Mouse (Mus musculus): ENCODE measurements around the gene Gm17359. TPM values are rescaled to one million over a fixed set of nuclear protein-coding genes. Genes with fewer than 3 reads are reported as not detected.

Gm17359 gene
- polyA plus RNA-seq, 1 experiment from 2014 or later: not detected

GRCm38 (mm10) chr3:79373930-79374329 is 37.5 kb downstream of the Gm17359 start:
- Histone ChIP-seq H3K27me3 (ENCODE audit: control insufficient read depth, insufficient read depth, low read length) (no peaks in the 10 kb centered on the region), H3K9ac (no peak overlapping the region), H3K27ac (no peak overlapping the region), H3K4me2 (replicated peaks) (no peak overlapping the region), H3K9me3 (ENCODE audit: control insufficient read depth, low read length) (no peaks in the 10 kb centered on the region), H3K4me3 (replicated peaks; ENCODE audit: low read length) (no peak overlapping the region), H3K36me3 (replicated peaks; ENCODE audit: control insufficient read depth, insufficient read depth) (no peaks in the 10 kb centered on the region), H3K4me1 (replicated peaks; ENCODE audit: control insufficient read depth, insufficient read depth, low read length) (no peaks in the 10 kb centered on the region)
- no peak for DNase-seq (ENCODE audit: low spot score)
- WGBS: 59% methylated on average over 3 of the region's 3 CpGs
- no peak for ATAC-seq (ENCODE audit: low FRiP score)

DNA sequence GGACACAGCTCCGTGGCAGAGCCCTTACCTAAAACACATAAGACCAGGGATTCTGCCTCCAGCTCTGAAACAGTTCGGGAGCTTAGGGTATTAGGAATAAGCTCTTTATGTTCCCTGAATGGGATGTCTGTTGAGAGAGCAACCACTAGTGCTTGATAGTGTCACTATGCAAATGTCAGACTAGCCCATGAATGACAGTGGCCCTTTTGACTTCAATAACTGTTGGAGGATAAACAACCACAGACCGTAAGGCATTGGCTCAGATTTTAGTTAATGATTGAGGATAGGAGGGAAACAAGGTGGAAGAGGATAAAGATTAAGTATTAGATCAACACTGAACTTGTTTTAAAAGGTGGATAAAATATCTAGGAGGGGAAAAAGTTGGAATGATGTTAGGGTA is 41.6 kb downstream of the Gm17359 start:
- ATAC-seq (ENCODE audit: low FRiP score) (no peak), DNase-seq (ENCODE audit: low spot score) (no peak)
- H3K4me3 ChIP-seq (replicated peaks; ENCODE audit: low read length): no peak overlapping the region
- H3K36me3 ChIP-seq (replicated peaks; ENCODE audit: control insufficient read depth, insufficient read depth): no peaks in the 10 kb centered on the region
- no peak overlapping the region for H3K9ac ChIP-seq
- no peaks in the 10 kb centered on the region for H3K4me1 ChIP-seq (replicated peaks; ENCODE audit: control insufficient read depth, insufficient read depth, low read length)
- H3K4me2 ChIP-seq (replicated peaks): no peak overlapping the region
- H3K27ac ChIP-seq: no peak overlapping the region
- 33% methylated on average over 3 of the region's 3 CpGs for WGBS
- no peaks in the 10 kb centered on the region for H3K27me3 ChIP-seq (ENCODE audit: control insufficient read depth, insufficient read depth, low read length)
- H3K9me3 ChIP-seq (ENCODE audit: control insufficient read depth, low read length): no peaks in the 10 kb centered on the region

DNA sequence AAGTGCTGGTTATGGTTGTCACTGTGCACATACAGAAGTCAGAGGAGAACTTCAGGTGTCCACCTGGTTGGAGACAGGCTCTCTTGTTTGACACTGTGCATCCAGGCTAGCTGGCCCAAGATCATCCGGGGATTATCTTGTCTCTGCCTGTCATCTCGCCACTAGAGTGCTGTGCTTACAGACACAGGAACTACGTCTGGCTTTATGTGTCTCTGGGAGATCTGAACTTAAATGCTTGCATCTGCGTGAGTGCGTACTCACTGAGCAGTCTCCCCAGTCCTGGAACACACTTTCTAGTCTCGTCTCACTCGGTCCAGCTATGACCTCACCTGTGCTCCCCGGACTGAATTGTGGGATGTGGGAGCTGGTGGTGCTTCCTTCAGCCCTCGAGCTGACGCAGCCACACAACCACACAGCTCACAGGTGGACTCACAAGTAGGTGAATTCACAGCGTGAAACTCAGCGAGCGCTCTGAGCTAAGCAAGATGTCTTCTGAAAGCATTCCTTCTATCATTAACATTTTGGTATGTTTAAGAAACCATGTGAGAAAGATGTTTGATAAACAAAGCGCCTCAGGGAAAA is 42.9 kb downstream of the Gm17359 start:
- no peak overlapping the region for H3K27ac ChIP-seq
- no peaks in the 10 kb centered on the region for H3K4me1 ChIP-seq (replicated peaks; ENCODE audit: control insufficient read depth, insufficient read depth, low read length)
- WGBS: 89% methylated on average over 14 of the region's 14 CpGs
- no peak overlapping the region for H3K4me3 ChIP-seq (replicated peaks; ENCODE audit: low read length)
- H3K27me3 ChIP-seq (ENCODE audit: control insufficient read depth, insufficient read depth, low read length): no peaks in the 10 kb centered on the region
- ATAC-seq (ENCODE audit: low FRiP score) (no peak), DNase-seq (ENCODE audit: low spot score) (no peak)
- H3K36me3 ChIP-seq (replicated peaks; ENCODE audit: control insufficient read depth, insufficient read depth): no peaks in the 10 kb centered on the region
- H3K9ac ChIP-seq: no peak overlapping the region
- no peaks in the 10 kb centered on the region for H3K9me3 ChIP-seq (ENCODE audit: control insufficient read depth, low read length)
- H3K4me2 ChIP-seq (replicated peaks): no peak overlapping the region

DNA sequence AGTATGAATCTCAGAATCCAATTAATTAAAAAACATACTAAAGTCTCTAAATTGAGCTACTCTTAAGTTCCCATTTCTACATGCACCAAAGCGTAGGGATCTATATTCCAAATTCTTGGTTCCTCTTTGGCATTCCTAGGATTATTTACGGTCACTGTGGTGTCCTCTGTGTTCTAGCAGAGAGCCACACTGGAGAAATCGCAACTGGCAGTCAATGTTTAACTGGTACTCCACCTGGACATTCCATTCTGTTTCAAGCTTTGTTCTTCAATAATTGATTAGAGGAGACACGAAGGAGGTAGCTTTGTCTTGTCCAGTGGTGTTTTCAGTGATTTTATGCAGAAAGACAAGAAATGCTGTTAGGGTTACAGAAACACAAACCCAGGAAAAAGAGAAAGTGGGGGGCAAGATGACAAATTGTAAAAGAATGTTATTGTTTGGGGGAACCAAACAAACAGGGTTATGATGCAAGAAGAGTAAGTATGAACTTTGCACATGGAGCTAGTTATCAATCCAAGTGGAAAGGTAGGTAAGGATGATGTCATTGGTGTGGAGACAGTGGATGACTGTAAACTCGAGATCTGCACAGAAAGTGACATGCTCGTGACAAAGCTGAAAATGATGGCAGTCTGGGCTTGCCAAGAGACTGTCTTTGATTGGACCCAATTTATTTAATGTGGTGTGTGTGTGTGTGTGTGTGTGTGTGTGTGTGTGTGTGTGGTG is 43.6 kb downstream of the Gm17359 start:
- Histone ChIP-seq H3K4me1 (replicated peaks; ENCODE audit: control insufficient read depth, insufficient read depth, low read length) (no peaks in the 10 kb centered on the region), H3K9me3 (ENCODE audit: control insufficient read depth, low read length) (no peaks in the 10 kb centered on the region), H3K36me3 (replicated peaks; ENCODE audit: control insufficient read depth, insufficient read depth) (no peaks in the 10 kb centered on the region), H3K4me3 (replicated peaks; ENCODE audit: low read length) (no peak overlapping the region), H3K27ac (no peak overlapping the region), H3K9ac (no peak overlapping the region), H3K27me3 (ENCODE audit: control insufficient read depth, insufficient read depth, low read length) (no peaks in the 10 kb centered on the region), H3K4me2 (replicated peaks) (no peak overlapping the region)
- DNase-seq (ENCODE audit: low spot score) (no peak), ATAC-seq (ENCODE audit: low FRiP score) (no peak)
- WGBS: 74% methylated on average over 6 of the region's 6 CpGs

DNA sequence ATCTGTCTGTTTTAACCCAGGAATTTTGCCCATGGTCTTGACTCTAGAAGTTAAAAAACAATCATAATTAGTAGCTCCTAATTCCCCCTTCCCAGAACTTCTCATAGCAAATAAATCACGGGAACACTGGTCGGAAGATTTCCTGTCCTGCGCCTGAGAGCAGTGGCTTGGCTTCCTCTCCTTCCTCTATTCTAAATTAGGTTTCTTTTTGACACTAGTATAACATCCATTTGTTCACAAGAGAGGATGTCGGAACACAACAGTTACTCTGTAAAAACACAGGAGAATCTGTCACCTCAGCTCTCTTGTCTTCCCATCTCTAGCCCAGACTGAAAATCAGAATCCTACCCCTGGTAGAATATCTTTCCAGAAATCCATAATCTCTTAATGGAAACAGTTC is 44.9 kb downstream of the Gm17359 start:
- 86% methylated on average over 4 of the region's 4 CpGs for WGBS
- no peak for ATAC-seq (ENCODE audit: low FRiP score)
- no peaks in the 10 kb centered on the region for H3K9me3 ChIP-seq (ENCODE audit: control insufficient read depth, low read length)

GRCm38 (mm10) chr3:79385434-79386029 is 49.1 kb downstream of the Gm17359 start:
- H3K4me2 ChIP-seq (replicated peaks): no peak overlapping the region
- H3K4me3 ChIP-seq (replicated peaks; ENCODE audit: low read length): no peak overlapping the region
- DNase-seq (ENCODE audit: low spot score) (no peak), ATAC-seq (ENCODE audit: low FRiP score) (no peak)
- H3K27ac ChIP-seq: no peak overlapping the region
- WGBS: 20% methylated on average over 8 of the region's 8 CpGs
- no peaks in the 10 kb centered on the region for H3K27me3 ChIP-seq (ENCODE audit: control insufficient read depth, insufficient read depth, low read length)
- H3K9ac ChIP-seq: no peak overlapping the region
- no peaks in the 10 kb centered on the region for H3K9me3 ChIP-seq (ENCODE audit: control insufficient read depth, low read length)
- H3K4me1 ChIP-seq (replicated peaks; ENCODE audit: control insufficient read depth, insufficient read depth, low read length): no peaks in the 10 kb centered on the region
- H3K36me3 ChIP-seq (replicated peaks; ENCODE audit: control insufficient read depth, insufficient read depth): no peaks in the 10 kb centered on the region

More for the DNA sequence above, 44.9 kb downstream of the Gm17359 start:
- Histone ChIP-seq H3K4me1 (replicated peaks; ENCODE audit: control insufficient read depth, insufficient read depth, low read length) (no peaks in the 10 kb centered on the region), H3K27ac (no peak overlapping the region), H3K36me3 (replicated peaks; ENCODE audit: control insufficient read depth, insufficient read depth) (no peaks in the 10 kb centered on the region), H3K4me3 (replicated peaks; ENCODE audit: low read length) (no peak overlapping the region), H3K27me3 (ENCODE audit: control insufficient read depth, insufficient read depth, low read length) (no peaks in the 10 kb centered on the region), H3K4me2 (replicated peaks) (no peak overlapping the region), H3K9ac (no peak overlapping the region)
- DNase-seq (ENCODE audit: low spot score): no peak

DNA sequence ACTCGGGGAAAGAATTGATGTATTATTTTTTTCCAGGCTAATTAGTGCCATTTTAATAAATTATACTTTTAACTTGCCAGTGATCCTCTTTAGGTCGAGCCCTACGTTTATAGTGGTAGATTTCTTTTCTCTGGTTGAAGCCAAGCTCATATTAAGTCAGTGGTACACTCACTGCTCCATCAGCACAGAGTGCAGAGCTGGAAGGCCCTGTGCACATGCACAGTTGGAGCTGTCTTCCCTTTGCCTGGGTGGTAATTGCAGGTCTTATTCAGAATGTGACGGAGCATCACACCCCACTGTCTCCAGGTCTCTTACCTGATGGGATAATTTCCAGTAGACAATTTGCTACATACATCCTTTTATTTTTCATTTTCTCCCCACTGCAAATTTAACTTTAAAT is 52.6 kb downstream of the Gm17359 start:
- Histone ChIP-seq H3K36me3 (replicated peaks; ENCODE audit: control insufficient read depth, insufficient read depth) (no peaks in the 10 kb centered on the region), H3K4me3 (replicated peaks; ENCODE audit: low read length) (no peak overlapping the region), H3K9ac (no peak overlapping the region), H3K27ac (no peak overlapping the region), H3K4me2 (replicated peaks) (no peak overlapping the region), H3K9me3 (ENCODE audit: control insufficient read depth, low read length) (0 out of 2 replicates have a peak, but pooled peaks cover 12% of the 10 kb centered on the region), H3K27me3 (ENCODE audit: control insufficient read depth, insufficient read depth, low read length) (no peaks in the 10 kb centered on the region), H3K4me1 (replicated peaks; ENCODE audit: control insufficient read depth, insufficient read depth, low read length) (no peaks in the 10 kb centered on the region)
- DNase-seq (ENCODE audit: low spot score) (no peak), ATAC-seq (ENCODE audit: low FRiP score) (no peak)
- WGBS: 68% methylated on average over 4 of the region's 4 CpGs

DNA sequence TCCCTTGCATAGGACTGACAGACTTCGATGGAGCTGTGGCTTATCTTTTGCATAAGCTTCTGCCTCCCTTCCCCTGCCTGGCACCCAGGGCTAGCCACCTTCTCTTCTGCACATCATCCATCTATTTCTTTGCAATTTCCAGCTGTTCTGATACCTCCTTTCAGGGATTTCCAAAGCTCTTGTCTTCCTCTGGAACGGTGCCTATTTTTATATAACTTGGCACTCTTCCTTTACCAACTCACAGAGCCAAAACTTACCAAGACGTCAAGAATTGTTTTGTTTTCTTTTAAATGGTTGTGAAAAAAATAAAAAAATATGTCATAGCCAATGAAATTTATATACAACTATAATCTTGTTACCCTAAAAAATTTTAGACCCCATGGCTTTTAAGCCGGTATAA is 64.1 kb downstream of the Gm17359 start:
- no peak overlapping the region for H3K4me2 ChIP-seq (replicated peaks)
- H3K9me3 ChIP-seq (ENCODE audit: control insufficient read depth, low read length): no peaks in the 10 kb centered on the region
- DNase-seq (ENCODE audit: low spot score) (no peak), ATAC-seq (ENCODE audit: low FRiP score) (no peak)
- H3K27me3 ChIP-seq (ENCODE audit: control insufficient read depth, insufficient read depth, low read length): no peaks in the 10 kb centered on the region
- H3K4me3 ChIP-seq (replicated peaks; ENCODE audit: low read length): no peak overlapping the region
- no peak overlapping the region for H3K27ac ChIP-seq
- H3K36me3 ChIP-seq (replicated peaks; ENCODE audit: control insufficient read depth, insufficient read depth): no peaks in the 10 kb centered on the region
- H3K9ac ChIP-seq: no peak overlapping the region
- no peaks in the 10 kb centered on the region for H3K4me1 ChIP-seq (replicated peaks; ENCODE audit: control insufficient read depth, insufficient read depth, low read length)
- WGBS: 77% methylated on average over 4 of the region's 4 CpGs

DNA sequence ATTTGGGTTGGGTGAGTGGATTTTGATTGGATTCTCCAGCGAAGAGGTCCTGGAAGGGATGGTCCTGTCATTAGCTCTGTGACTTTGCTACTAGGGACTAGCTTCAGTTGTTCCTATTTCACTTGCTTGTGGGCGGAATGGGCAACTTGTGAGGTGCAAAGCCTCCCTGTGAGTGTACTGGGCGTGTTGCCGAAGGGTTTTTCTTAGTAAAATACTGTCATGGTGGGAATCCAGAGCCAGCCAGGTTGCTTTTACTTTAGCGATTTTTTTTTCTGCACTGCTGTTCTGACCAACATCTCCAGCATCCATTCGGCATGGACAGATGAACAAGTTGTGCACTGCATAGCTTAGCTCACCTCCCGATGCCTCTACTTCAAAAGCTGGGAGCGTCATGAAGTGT is 65.6 kb downstream of the Gm17359 start:
- 90% methylated on average over 8 of the region's 8 CpGs for WGBS
- Histone ChIP-seq H3K4me1 (replicated peaks; ENCODE audit: control insufficient read depth, insufficient read depth, low read length) (no peaks in the 10 kb centered on the region), H3K36me3 (replicated peaks; ENCODE audit: control insufficient read depth, insufficient read depth) (no peaks in the 10 kb centered on the region), H3K9me3 (ENCODE audit: control insufficient read depth, low read length) (no peaks in the 10 kb centered on the region), H3K27me3 (ENCODE audit: control insufficient read depth, insufficient read depth, low read length) (no peaks in the 10 kb centered on the region), H3K27ac (no peak overlapping the region), H3K4me3 (replicated peaks; ENCODE audit: low read length) (no peak overlapping the region), H3K9ac (no peak overlapping the region), H3K4me2 (replicated peaks) (no peak overlapping the region)
- DNase-seq (ENCODE audit: low spot score) (no peak), ATAC-seq (ENCODE audit: low FRiP score) (no peak)
